8 mouse cellular contexts compared by ENCODE assay signal in the genomic region with DNA sequence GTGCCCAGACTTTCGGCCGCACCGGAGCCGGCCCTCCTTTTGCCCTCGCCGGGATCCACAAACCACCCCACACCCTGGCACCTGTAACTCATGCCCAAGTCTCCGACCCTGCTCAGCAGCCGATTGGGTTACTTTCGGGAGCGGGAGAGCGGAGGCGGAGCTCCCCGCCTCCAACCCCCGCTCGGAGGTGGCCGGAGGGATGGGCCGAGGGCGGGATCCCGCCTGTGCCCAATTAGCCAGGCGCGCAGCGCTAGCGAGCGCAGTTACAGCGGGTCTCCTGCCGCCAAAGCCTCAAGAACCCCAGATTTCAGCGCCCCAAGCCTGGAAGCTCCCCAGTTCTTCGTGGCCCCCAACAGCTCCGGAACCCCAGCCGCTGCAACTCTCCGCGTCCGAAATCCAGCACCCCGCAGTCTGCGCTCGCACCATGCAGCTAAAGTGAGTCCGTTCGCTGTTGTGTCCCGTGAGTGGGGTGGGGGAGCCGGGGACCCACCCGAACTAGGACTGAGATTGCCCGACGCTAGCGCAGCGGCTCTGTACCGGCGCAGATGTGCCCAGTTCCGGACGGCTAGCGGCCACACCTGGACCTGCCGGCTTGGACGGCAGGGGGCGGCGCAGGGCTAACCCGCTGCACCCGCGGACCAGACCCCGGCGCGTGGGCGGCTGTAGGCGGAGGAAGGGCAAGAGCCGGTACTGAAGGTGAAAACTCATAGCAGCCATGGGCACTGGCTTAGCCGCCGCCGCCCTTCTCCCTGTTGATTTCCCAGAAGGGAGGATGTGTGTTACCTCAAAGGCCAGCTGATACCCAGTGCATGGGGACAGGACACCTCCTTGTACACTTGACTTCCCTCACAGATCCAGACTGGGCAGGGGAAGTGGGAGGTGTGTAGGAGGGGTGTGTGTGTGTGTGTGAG. TPM values are rescaled to one million over a fixed set of nuclear protein-coding genes. Genes with fewer than 3 reads are reported as not detected.
DNase-seq lines count a peak whose midpoint lies in the region; ATAC-seq and TF ChIP-seq lines count a peak whose summit lies in the region.

A gene (plus strand): TSS at position 202 of the 911 bp plus-strand sequence.

- peak within 1 kb of the TSS; percentile 70 for H3K4me3 ChIP-seq in embryonic facial prominence, embryonic 10.5 days
- H3K4me3 ChIP-seq in kidney, adult 2 months (ENCODE audit: insufficient read depth, low read depth, low read length): peak within 1 kb of the TSS; percentile 94
- peak within 1 kb of the TSS; percentile 61 for H3K4me3 ChIP-seq in limb, embryonic 15.5 days
- H3K4me3 ChIP-seq in midbrain, embryonic 15.5 days: peak within 1 kb of the TSS; percentile 52

- ATAC-seq in limb, embryonic 15.5 days (ENCODE audit: insufficient number of reproducible peaks, low FRiP score, low TSS enrichment, low read depth): peak; percentile 77
- ATAC-seq in midbrain, embryonic 15.5 days (replicated peaks): peak; percentile 89

- peak; percentile 59 for TF ChIP-seq POLR2A in kidney, adult 2 months (IDR thresholded peaks at IDR 0.05; ENCODE audit: low read depth, low read length)

- peak; percentile 53 for TF ChIP-seq CTCF in kidney, adult 2 months (conservative IDR thresholded peaks at IDR 0.05; ENCODE audit: insufficient read depth, insufficient read length, low read depth, low read length)

- H3K36me3 ChIP-seq in embryonic facial prominence, embryonic 10.5 days (replicated peaks): no peaks in the 10 kb centered on the region
- H3K36me3 ChIP-seq in kidney, adult 2 months (ENCODE audit: control insufficient read depth, insufficient read depth, low read length): no peaks in the 10 kb centered on the region; the same call in 1 of the 2 replicates
- H3K36me3 ChIP-seq in limb, embryonic 15.5 days: no peaks in the 10 kb centered on the region
- H3K36me3 ChIP-seq in midbrain, embryonic 15.5 days (replicated peaks): no peaks in the 10 kb centered on the region

- no peaks in the 10 kb centered on the region for H3K9me3 ChIP-seq in embryonic facial prominence, embryonic 10.5 days
- H3K9me3 ChIP-seq in limb, embryonic 15.5 days: no peaks in the 10 kb centered on the region
- H3K9me3 ChIP-seq in midbrain, embryonic 15.5 days: no peaks in the 10 kb centered on the region

- WGBS in embryonic facial prominence, embryonic 10.5 days: under 1% methylated on average over 66 of the region's 66 CpGs
- under 1% methylated on average over 66 of the region's 66 CpGs for WGBS in kidney, adult 2 months
- under 1% methylated on average over 66 of the region's 66 CpGs for WGBS in limb, embryonic 15.5 days
- under 1% methylated on average over 66 of the region's 66 CpGs for WGBS in midbrain, embryonic 15.5 days

- peak within 1 kb of the TSS; percentile 46 for H3K9ac ChIP-seq in limb, embryonic 15.5 days
- H3K9ac ChIP-seq in midbrain, embryonic 15.5 days: peak within 1 kb of the TSS; percentile 43

- H3K27me3 ChIP-seq in embryonic facial prominence, embryonic 10.5 days (replicated peaks; ENCODE audit: low read depth, poor library complexity, severe bottlenecking): peaks cover 48% of the 10 kb centered on the region
- H3K27me3 ChIP-seq in kidney, adult 2 months (replicated peaks; ENCODE audit: control insufficient read depth, insufficient read depth, low read length): no peaks in the 10 kb centered on the region
- peaks cover 14% of the 10 kb centered on the region for H3K27me3 ChIP-seq in limb, embryonic 15.5 days
- H3K27me3 ChIP-seq in midbrain, embryonic 15.5 days (replicated peaks): peaks cover 24% of the 10 kb centered on the region

- peak within 1 kb of the TSS; percentile 81 for H3K27ac ChIP-seq in embryonic facial prominence, embryonic 10.5 days (replicated peaks)
- H3K27ac ChIP-seq in kidney, adult 2 months (ENCODE audit: insufficient read depth, low read depth, low read length): peak within 1 kb of the TSS; percentile 63
- H3K27ac ChIP-seq in limb, embryonic 15.5 days: peak within 1 kb of the TSS; percentile 38; the same call in 1 of the 2 replicates
- H3K27ac ChIP-seq in midbrain, embryonic 15.5 days: no peak within 1 kb of the TSS

- DNase-seq in layer of hippocampus, adult 11-12 months (ENCODE audit: low spot score): peak; percentile 49
- no peak for DNase-seq in layer of hippocampus, adult 9-10 months (ENCODE audit: low spot score)
- peak; percentile 88 for DNase-seq in embryonic facial prominence, embryonic 10.5 days (ENCODE audit: low spot score)
- peak; percentile 86 to 88 for DNase-seq in heart, adult 9 months (ENCODE audit: low spot score in 2 of 2)
- peak; percentile 89 for DNase-seq in kidney, adult 2 months
- DNase-seq in spleen, postnatal 10 days (ENCODE audit: low spot score in 2 of 2): peak; percentile 63 to 87

- H3K4me1 ChIP-seq in embryonic facial prominence, embryonic 10.5 days: peaks cover 22% of the 10 kb centered on the region
- H3K4me1 ChIP-seq in kidney, adult 2 months (ENCODE audit: control insufficient read depth, insufficient read depth, low read length): peaks cover 2% of the 10 kb centered on the region; the same call in 1 of the 2 replicates
- H3K4me1 ChIP-seq in limb, embryonic 15.5 days: peaks cover 14% of the 10 kb centered on the region
- H3K4me1 ChIP-seq in midbrain, embryonic 15.5 days: peaks cover 12% of the 10 kb centered on the region; the same call in 1 of the 2 replicates

- H3K4me2 ChIP-seq in limb, embryonic 15.5 days: peak within 1 kb of the TSS; percentile 96
- peak within 1 kb of the TSS; percentile 97 for H3K4me2 ChIP-seq in midbrain, embryonic 15.5 days

RNA-seq across cellular contexts. Expression of the gene that starts here (rescaled TPM):
- polyA plus RNA-seq in embryonic facial prominence, embryonic 10.5 days (2016; fragmentation: Nextera tagmentation; extraction: Ambion mirVana): 2.5 and 2.8 TPM in 2 replicates
- 13.3 and 19.0 TPM in 2 replicates for polyA plus RNA-seq in kidney, adult 2 months (2012; rRNA removed)
- polyA plus RNA-seq in limb, embryonic 15.5 days (2015; fragmentation: Nextera tagmentation; extraction: Ambion mirVana): 7.2 and 7.3 TPM in 2 replicates
- 0.48 and 0.84 TPM in 2 replicates for polyA plus RNA-seq in midbrain, embryonic 15.5 days (2015; fragmentation: Nextera tagmentation; extraction: Ambion mirVana)

Comparison
In these comparisons a context has a peak if more than half of its experiments do, and no peak if none do; other contexts are left out.
1. Peak in ATAC-seq, H3K4me3 ChIP-seq, H3K9ac ChIP-seq and H3K4me2 ChIP-seq in midbrain, embryonic 15.5 days; RNA of the gene not detected or under 1 TPM.